Mouse (Mus musculus) gastrocnemius, adult 2 months (tissue): Measurements from ENCODE around the gene Trir. TPM values are rescaled to one million over a fixed set of nuclear protein-coding genes. Genes with fewer than 3 reads are reported as not detected.

ENCODE experiments used
- DNase-seq: peaks from one replicate; pipeline ENCODE4 v3.0.0; 2022
- H3K27ac ChIP-seq: fragments of 200-600 bp; 2 replicates; pipeline ENCODE4 v1.8.1; 2022; ENCODE audit warnings: mild to moderate bottlenecking
- H3K4me3 ChIP-seq: fragments of 200-600 bp; 2 replicates; pipeline ENCODE4 v1.8.1; 2022; ENCODE audit warnings: mild to moderate bottlenecking, moderate library complexity
- CTCF ChIP-seq: fragments of 200-600 bp; IDR thresholded peaks from 2 replicates; pipeline ENCODE4 v1.8.1; 2022; ENCODE audit warnings: antibody characterized with exemption, mild to moderate bottlenecking, moderate library complexity
- intact Hi-C: fragments of 180-260 bp; cut with DNase I; formaldehyde crosslinking; loops from one replicate; pipeline ENCODE4 v1.15.1; 2025
- total RNA-seq, 2 experiments: library from RNA; stranded (reverse); gene quantifications; 2 replicates each; pipeline ENCODE4 v1.2.3; 2021

Trir gene
- total RNA-seq, 2 experiments from 2014 or later = 71.9 to 72.4 TPM

- DNase-seq = no peak
- TF ChIP-seq CTCF = no peak
- intact Hi-C loops = no loop called here
- Histone ChIP-seq H3K4me3 (peak overlapping the region; percentile 86), H3K27ac (peak overlapping the region; percentile 87)
These were observed 41.5 kb upstream of the Trir start for GRCm38 (mm10) chr8:84985049-84985683.

- TF ChIP-seq CTCF = no peak
- intact Hi-C loops = no loop called here
- Histone ChIP-seq H3K4me3 (peak overlapping the region; percentile 86), H3K27ac (peak overlapping the region; percentile 87)
- DNase-seq = peak; percentile 87
These were observed 40.8 kb upstream of the Trir start for GRCm38 (mm10) chr8:84985684-84986378.

GRCm38 (mm10) chr8:84986379-84986945 is 40.2 kb upstream of the Trir start:
- intact Hi-C loops = no loop called here
- no peak for DNase-seq
- peak overlapping the region; percentile 86 for H3K4me3 ChIP-seq
- peak overlapping the region; percentile 87 for H3K27ac ChIP-seq
- no peak for TF ChIP-seq CTCF

GRCm38 (mm10) chr8:84987388-84987787 is 39.2 kb upstream of the Trir start:
- DNase-seq = no peak
- H3K27ac ChIP-seq = no peak overlapping the region

GRCm38 (mm10) chr8:84987903-84988302 is 38.7 kb upstream of the Trir start:
- DNase-seq = no peak
- Histone ChIP-seq H3K4me3 (no peak overlapping the region), H3K27ac (no peak overlapping the region)
- TF ChIP-seq CTCF = no peak
- intact Hi-C loops = no loop called here

More at GRCm38 (mm10) chr8:84987388-84987787, 39.2 kb upstream of the Trir start:
- intact Hi-C loops = no loop called here
- no peak overlapping the region for H3K4me3 ChIP-seq
- no peak for TF ChIP-seq CTCF

- peak; percentile 83 for DNase-seq
- Histone ChIP-seq H3K27ac (peak overlapping the region; percentile 90), H3K4me3 (peak overlapping the region; percentile 83)
- intact Hi-C loops = no loop called here
- no peak for TF ChIP-seq CTCF
These were observed 37.3 kb upstream of the Trir start for GRCm38 (mm10) chr8:84989311-84989731.

GRCm38 (mm10) chr8:84989810-84990209 is 36.8 kb upstream of the Trir start:
- H3K27ac ChIP-seq = peak overlapping the region; percentile 90
- intact Hi-C loops = loop anchor here (1.0 kb wide), 1 partner anchor 15 kb away; no protein-coding TSS in a partner anchor
- DNase-seq = peak; percentile 94
- TF ChIP-seq CTCF = peak; percentile 88
- H3K4me3 ChIP-seq = peak overlapping the region; percentile 83

- intact Hi-C loops = loop anchor here (1.0 kb wide), 1 partner anchor 15 kb away; no protein-coding TSS in a partner anchor
- peak within 1 kb of the TSS; percentile 83 for H3K4me3 ChIP-seq
- peak within 1 kb of the TSS; percentile 90 for H3K27ac ChIP-seq
- peak; percentile 73 for TF ChIP-seq CTCF
- peak; percentile 98 for DNase-seq
These were observed 36.3 kb upstream of the Trir start, which contains the start of gene Hook2 for GRCm38 (mm10) chr8:84990349-84990748. Gene Hook2, plus strand, starts transcription at chr8:84990603.

GRCm38 (mm10) chr8:84990836-84991235 is 35.8 kb upstream of the Trir start:
- intact Hi-C loops = loop anchor here (1.0 kb wide), 1 partner anchor 16 kb away; no protein-coding TSS in a partner anchor
- no peak for DNase-seq
- no peak for TF ChIP-seq CTCF
- Histone ChIP-seq H3K4me3 (peak overlapping the region; percentile 83), H3K27ac (peak overlapping the region; percentile 90)

- no peak overlapping the region for H3K27ac ChIP-seq
- TF ChIP-seq CTCF = no peak
- intact Hi-C loops = no loop called here
These were observed 32.2 kb upstream of the Trir start for GRCm38 (mm10) chr8:84994375-84994774.

GRCm38 (mm10) chr8:84995680-84996079 is 30.9 kb upstream of the Trir start:
- no peak for TF ChIP-seq CTCF
- DNase-seq = peak; percentile 42
- Histone ChIP-seq H3K4me3 (no peak overlapping the region), H3K27ac (no peak overlapping the region)
- intact Hi-C loops = no loop called here

More at GRCm38 (mm10) chr8:84994375-84994774, 32.2 kb upstream of the Trir start:
- H3K4me3 ChIP-seq = no peak overlapping the region
- DNase-seq = no peak

- no peak overlapping the region for H3K4me3 ChIP-seq
- no peak for TF ChIP-seq CTCF
- peak; percentile 12 for DNase-seq
- intact Hi-C loops = no loop called here
- H3K27ac ChIP-seq = no peak overlapping the region
These were observed 29.6 kb upstream of the Trir start for GRCm38 (mm10) chr8:84996978-84997377.
